Mouse (Mus musculus): ENCODE measurements around the gene Gm525. TPM values are rescaled to one million over a fixed set of nuclear protein-coding genes. Genes with fewer than 3 reads are reported as not detected.

Gene Gm525
- total RNA-seq (2023) = not detected in 4 replicates

GRCm38 (mm10) chr11:89073541-89073940, at the start of gene Gm525:
Gm525 (plus strand) TSS chr11:89073841.

GRCm38 (mm10) chr11:89066750-89067149, 6.9 kb upstream of the Gm525 start, which contains the start of gene Dgke:
Dgke (minus strand) TSS chr11:89066850.

Other genes with a start within 250 kb of the Gm525 start
- gene Akap1, start 209.3 kb upstream of the Gm525 start, total RNA-seq (2023) = 0.36 to 1.9 TPM (median 0.64 TPM) in 4 replicates
- gene Scpep1, start 118.4 kb upstream of the Gm525 start, total RNA-seq (2023) = 76.8 to 84.8 TPM (median 82.9 TPM) in 4 replicates
- gene Elobl, start 106.9 kb upstream of the Gm525 start, total RNA-seq (2023) = not detected in 4 replicates
- 14.6 to 15.7 TPM (median 15.1 TPM) in 4 replicates for gene Coil, start 103.6 kb upstream of the Gm525 start, total RNA-seq (2023)
- 153 to 176 TPM (median 154 TPM) in 4 replicates for gene Trim25, start 74.5 kb upstream of the Gm525 start, total RNA-seq (2023)
- 14.3 to 16.6 TPM (median 14.8 TPM) in 4 replicates for gene Dgke, start 7.0 kb upstream of the Gm525 start, total RNA-seq (2023)
- not detected in 4 replicates for gene Nog, start 228.5 kb downstream of the Gm525 start, total RNA-seq (2023)